Mouse (Mus musculus) megakaryocyte-erythroid progenitor cell, adult 5-6 weeks (primary cell): Measurements from ENCODE around the gene Ank3. TPM values are rescaled to one million over a fixed set of nuclear protein-coding genes. Genes with fewer than 3 reads are reported as not detected.

ENCODE experiments used
- ATAC-seq: replicated peaks from 2 replicates; pipeline ENCODE4 v1.8.0; 2016; ENCODE audit warnings: mild to moderate bottlenecking, inconsistent platforms; ENCODE audit not compliant: severe bottlenecking, poor library complexity, low FRiP score, low TSS enrichment
- total RNA-seq, 2 experiments: library from RNA; stranded (forward) in 1 of 2; stranded (reverse) in 1 of 2; fragments of 200-1000, 215-1000 nt in 1 of 2; fragments of >200 nt in 1 of 2; fragmentation: Nextera tagmentation in 1 of 2; gene quantifications; 2 replicates each; pipeline ENCODE4 v1.2.3; 2014 to 2017

Ank3 gene
- total RNA-seq, 2 experiments from 2014 or later: 0.09 TPM; not detected in 1

DNA sequence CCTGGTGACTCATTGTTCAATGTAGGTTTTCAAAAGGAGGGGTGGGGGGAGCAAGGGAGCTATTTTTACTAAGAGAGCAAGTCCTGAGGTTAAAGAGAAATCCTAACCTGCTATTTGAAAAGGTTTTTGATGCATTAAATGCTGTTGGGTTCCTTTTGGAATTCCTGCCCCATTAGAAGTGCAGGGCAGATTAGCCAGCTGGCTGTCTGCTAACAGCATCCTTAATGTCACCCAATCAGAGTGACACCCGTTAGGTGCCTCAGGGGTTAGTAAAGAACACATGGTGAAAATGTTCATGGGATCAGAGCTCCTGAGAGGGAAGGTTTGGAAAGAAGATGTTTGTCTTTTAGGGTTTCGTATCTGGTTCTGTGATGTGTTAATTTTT, 67.6 kb downstream of the Ank3 start:
- ATAC-seq: no peak

DNA sequence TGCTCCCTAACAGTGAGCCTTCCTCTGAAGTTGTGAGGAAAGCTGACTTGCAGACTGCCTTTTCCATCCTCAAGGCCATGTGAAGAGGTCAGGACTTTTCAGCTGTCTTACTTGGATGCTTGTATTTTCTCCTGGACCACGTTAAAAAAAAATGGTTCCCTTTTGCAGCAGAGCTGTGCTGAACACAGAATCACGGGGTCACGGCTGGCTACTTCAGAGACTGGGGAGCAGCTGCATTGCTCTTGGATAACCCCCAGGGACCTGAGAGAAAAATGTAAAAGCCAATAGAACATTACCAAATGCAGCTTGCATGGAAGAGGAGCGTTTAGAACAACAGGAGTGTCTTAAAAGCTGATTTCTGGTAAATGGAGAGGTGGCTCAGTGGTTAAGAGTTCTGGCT, 68.0 kb downstream of the Ank3 start:
- no peak for ATAC-seq

DNA sequence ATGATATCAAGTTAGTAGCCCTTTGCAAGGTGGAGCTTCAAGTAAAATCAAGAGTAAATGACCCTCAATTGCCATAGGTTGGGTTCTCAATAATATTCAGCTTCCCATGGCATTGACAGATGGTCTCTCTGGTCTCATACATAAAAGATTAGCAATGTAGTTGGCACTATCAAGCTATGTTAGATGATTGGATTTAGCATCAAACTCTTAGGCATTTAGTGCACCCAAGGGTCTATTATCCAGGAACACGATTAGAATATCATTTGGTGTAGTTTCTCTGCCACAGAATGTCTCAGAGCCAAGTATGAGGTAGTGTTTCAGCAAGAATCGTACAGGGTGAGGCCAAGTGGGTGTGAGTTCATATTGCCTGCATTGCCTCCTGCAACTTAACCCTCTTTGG, 68.6 kb downstream of the Ank3 start:
- ATAC-seq: no peak

DNA sequence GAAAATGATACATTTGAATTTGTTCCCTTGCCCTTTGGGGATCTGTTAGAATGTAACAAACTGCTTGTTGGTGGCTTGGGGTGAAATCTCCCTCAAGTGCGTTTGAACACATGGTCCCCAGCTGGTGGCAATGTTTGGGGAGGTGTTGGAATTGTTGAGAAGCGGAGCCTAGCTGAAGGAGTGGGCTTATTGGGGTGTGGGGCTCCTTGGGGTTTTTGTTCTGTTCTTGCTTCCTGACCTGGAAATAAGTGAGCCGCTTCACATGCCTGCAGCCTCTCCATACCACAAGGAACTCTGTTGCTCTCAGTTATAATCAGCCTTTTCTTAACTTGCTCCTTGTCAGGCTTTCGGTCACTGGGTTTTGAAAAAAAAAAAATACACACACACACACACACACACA, 73.3 kb downstream of the Ank3 start:
- ATAC-seq: no peak

DNA sequence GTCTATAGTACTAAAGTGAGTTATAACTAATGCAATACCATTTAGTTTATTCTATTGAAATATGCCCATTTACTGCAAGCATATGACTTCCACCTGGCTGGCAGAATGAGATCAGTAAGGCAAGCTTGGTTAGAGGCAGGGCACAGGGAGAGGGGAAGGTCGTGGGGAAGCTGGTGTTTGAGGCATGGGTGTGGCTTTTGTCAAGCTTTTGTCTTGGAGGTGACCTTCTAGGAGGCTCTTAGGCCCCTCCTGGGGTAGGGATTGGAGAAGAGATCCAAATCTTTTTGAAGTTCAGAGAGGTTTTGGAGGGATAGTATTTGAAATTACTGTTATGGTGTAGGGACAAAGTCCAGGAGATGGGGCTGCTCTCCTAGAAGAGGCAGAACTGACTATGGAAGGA, 78.3 kb downstream of the Ank3 start:
- ATAC-seq: no peak

DNA sequence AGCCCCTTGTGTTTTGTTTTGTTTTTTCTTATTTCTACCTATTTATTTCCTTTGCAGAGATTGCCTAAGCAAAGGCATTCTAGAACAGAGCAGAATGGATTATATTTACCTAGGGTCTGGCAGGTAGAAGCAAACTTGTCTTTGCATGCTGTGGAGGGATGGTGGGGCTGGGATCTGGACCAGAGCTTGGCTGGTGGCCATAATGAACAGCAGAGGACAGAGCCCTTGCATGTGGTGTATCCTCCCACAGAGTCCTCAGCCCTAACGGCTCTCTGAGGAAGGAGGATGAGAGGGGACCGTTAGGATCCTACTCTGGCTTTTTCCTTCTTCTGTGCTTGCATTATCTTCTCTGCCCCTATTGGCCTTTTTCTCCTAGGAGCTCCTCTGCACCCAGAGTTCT, 79.1 kb downstream of the Ank3 start:
- no peak for ATAC-seq

DNA sequence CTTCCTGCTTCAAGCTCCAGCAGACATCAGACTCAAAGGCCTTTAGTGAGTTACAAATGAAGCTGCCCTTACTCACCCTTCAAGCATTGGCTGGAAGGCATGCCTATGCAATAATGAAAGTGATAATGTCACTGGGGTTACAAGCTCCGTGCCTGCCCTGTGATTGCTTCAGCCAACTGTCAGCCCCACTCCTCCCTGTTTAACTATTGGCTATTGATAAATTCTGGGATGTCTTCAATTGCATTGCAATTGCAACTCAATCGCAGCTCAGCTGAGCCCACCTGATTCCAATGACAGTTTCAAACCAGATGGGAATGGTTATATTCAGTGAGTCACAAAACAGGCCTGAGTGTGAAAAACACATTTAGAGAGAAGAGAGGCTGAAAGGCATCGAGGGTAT, 80.3 kb downstream of the Ank3 start:
- ATAC-seq: no peak

DNA sequence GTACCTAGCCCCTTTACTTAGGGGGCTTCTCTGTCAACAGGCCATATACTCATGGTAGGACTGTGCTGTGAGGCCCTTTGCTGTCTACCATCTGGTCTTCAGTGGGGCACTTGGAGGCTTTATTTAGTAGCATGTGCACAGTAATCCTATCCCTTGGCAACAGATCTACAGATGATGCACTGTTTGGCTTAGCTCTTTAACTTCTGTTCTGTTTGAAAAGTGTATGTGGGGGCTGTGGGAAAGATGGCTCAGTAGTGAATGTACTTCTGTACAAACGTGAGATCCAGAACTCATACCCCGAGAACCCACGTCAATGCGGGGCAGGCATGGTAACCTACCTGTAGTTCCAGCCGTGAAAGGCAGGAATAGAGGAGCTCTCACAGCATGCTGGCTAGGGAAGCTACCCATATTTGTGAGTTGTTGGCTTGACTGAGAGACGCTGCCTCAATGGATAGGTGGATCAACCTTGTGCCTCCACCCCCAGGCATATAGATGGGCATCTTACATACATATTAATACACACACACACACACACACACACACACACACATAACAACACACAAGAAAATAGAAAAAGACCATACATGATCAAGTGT, 86.7 kb downstream of the Ank3 start:
- no peak for ATAC-seq

DNA sequence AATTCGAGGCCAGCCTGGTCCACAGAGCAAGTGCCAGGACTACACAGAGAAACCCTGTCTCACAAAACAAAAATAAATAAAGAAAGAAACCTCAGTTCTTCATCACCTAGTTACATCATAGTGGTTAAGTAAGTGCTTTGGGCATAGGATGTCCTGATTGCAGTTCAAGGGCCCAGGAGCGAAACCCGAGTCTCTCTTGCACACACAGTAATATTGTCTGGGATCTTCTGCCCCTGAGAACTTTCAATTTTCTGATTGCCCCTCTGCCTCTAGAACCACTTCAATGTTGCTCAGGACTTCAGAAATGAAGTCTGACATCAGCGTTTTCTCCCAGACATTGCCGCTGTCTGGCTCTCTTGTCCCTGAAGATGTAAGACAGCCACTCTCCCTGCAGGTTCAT, 91.6 kb downstream of the Ank3 start:
- no peak for ATAC-seq

DNA sequence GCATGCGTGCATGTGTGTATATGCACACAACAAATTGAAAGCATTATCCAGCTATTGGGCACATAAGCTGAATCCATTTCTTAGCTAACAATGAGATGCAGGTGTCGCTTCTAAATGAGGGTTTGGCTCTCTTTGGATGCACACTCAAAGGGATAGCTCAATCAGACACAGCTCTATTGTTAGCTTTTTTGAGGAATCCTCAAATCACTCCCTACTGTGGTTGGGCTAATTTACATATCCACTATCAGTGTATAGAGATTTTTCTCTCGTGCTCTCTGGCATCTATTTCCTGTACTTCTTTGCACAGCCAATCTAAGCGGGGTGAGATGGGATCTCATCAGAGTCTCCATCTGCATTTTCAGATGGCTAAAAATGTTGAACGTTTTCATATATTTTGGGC, 93.4 kb downstream of the Ank3 start:
- no peak for ATAC-seq

DNA sequence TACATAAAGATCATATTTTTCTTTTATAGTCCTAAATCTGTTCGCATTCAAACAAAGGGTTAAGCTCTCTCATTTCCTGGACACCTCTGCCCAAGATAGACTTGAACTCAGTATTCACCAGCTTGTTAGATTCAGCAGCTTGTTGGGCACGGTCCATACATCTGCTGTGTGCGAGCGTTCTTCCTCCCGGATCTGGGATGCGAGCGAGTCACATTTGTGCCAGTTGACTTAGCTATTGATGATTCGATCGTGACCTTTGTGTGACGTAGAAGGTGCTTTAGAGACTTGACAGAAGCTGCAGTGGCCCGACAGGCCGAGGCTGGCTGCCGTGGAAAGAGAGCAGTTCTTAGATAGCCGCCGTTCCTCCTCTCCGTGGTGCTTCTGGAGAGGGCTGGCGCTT, 98.8 kb downstream of the Ank3 start:
- no peak for ATAC-seq

DNA sequence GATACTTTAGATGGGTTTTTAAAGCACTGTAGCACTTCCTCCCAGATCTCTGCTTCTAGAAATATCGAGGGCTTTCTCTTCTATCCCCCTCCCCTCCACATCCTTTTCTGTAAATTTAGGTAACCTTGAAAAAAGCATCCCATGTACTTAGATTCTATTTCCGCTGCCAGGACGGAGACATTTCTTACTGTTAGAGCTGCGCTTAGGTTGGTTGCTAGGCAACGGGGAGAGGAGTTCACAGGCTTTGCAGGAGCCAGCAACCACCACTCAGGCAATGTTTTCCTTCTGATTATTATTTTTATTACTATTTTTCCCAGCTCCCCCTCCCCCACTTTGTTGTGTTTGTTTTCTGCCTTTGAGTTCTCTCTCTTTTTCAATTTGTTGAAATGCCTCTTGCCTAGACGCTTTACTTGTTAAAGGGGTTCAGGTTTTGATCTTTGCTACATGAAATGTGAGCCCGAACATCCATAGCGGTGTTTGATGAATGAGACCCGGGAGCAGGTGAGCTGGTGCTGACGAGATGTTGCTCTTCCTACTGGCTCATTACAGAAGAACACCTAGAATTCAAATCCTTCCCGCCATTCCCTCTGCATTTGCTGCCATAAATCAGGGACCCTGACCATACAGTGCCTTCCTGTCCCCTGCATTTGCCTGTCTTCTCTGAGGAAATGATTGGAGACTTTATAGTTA, 101.7 kb downstream of the Ank3 start:
- no peak for ATAC-seq

DNA sequence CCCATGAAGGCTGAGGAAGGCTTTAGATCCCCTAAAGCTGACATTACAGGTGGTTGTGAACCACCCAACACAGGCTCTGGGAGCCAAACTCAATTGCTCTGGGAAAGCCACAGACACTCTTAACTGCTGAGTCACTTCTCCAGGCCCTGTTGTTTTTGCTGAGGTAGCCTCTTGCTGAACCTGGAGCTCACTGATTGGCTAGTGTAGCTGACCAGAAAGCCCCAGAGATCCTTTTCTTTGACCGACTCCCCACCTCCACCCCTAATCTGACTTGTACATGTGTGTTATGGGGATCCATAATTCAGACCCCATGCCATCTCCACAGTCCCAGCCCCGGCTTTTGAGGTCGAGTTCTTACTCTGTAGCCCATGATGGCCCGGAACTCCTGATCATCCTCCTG, 105.2 kb downstream of the Ank3 start:
- ATAC-seq: no peak

DNA sequence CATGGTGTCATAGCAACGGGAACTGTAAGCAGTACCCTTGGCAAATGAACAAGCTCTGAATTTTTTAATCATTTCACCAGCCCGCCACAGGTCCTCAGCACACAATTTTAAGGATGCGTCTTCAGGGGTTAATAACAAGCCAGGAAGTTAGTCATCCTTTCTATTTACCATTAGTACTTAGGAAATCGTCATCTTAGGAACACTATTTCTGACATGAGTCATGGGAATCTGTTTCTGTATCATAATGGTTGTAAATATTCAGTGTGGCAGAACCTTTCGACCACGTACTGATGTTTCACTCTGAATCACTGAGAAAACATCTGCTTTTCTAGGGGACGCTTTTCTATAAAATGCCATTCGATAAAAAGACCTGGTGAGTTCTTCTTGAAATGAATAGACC, 109.1 kb downstream of the Ank3 start:
- ATAC-seq: no peak

DNA sequence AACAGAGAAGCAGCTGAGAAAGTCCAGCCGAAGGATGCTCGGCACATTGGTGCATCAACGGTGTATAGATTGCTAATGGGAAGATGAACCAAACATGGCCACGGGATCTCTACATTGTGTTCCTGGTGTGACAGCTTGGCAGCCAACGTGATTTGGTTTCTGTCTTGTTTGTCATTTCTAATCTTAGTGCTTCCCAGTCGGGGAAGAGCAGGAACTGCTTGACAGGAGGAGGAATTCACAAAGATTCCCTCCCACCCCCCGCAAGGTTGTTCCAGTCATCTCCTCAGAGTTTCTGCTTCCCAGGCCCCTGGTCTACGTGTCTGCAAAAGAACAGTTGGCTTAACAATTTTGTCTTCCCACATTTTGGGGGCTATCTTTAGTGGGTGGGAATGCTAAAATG, 111.8 kb downstream of the Ank3 start:
- no peak for ATAC-seq

DNA sequence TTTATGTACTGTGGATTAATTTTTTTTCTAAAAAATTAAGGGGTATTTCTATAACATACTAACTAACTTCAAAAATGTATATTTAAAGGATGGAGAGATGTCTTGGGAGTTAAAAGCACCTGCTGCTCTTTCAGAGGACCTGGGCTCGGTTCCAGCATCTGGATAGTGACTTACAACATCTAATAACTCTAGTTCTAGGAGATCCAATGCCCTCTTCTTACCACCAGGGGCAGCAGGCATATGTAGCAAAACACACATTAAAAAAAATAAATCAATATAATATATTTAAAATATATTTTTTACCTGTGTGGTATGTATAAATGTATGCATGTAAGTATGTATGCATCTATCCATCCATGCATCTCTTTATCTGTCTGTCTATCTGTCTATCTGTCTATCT, 112.7 kb downstream of the Ank3 start:
- ATAC-seq: no peak

DNA sequence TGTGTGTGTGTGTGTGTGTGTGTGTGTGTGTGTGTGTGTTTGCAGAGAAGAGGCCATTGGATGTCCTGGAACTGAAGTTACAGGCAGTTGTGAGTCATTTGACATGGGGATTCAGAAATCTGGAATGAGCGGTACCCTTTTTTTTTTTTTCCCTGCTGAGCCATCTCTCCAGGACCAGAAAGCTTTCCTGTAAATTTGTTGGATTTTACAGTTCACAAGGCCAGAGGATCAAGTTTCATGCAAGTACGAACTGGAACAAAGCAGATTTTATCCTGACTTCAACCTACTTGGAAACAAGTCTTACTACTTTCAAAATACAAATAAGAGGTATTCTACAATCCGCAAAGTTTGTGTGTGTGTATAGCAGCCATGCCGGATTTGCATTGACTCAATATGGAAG, 123.4 kb downstream of the Ank3 start:
- ATAC-seq: no peak

DNA sequence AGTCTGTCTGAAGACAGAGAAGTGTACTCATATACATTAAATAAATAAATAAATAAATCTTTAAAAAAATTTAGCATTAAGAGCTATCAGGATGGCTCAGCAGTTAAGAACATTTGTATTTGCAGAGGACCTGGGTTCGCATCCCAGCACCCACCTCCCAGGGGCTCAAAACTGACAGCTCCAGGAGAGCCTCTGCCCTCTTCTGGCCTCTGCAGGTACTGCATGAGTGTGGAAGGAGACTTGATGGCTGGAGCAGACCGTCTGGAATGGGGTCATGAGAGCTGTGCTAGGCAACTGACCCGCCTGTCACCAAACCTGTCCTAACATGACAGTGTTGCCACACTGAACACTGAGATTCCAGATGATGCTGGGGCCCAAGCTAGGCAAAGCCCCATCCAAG, 124.6 kb downstream of the Ank3 start:
- ATAC-seq: no peak

DNA sequence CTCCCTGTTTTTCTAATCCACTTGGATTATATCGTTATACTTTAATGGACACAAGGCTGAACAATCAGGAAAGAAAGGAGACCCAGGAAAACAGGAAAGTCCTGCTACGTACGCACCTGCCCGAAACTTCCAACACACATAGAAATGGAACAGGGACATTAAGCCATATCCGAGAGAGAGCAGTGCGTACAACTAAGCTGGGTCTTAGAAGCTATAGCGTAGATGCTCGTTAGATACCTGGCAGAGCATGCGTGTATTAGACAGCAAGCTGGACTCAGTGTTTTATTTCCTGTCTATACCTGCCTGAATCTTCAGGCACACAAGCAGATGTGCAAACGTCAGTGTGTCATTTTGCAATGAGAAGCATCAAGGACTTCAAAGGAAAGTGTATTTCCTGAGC, 128.7 kb downstream of the Ank3 start:
- ATAC-seq: no peak

DNA sequence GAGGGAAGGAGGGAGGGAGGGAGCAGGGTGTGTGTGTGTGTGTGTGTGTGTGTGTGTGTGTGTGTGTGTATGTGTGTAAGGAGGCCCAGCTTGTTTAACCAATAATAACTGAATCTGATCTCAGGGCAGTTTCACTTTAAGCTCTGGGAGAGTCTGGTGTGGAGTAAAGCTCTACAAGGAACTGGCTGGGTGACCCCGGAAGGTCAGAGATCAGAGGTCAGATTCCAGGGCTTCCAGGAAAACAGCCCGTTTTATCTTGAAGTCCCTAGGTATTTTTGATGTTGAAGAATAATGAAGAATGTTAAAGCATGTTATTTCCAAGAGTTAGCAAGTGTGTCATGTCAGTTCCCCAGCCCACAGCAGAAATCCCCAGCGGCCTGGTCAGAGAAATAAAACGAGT, 130.2 kb downstream of the Ank3 start:
- no peak for ATAC-seq

DNA sequence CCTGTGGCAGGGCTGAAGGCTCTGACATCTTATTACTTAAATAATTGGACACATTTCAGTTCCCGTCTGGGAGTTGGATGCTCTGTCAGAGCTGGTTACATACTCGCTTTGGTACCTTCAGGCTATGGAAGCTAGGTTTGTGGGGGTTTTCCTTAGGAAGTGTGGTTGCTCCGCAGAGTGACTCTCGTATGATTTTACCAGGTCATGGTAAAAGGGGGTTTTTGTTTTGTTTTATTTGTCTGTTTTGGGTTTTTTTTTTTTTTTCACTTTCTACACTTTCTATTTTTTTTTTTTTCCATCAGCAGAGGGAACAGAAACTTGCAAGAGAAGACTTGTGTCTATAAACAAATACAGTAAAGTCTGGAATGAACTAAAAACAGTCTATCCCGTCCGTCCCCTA, 131.8 kb downstream of the Ank3 start:
- no peak for ATAC-seq

DNA sequence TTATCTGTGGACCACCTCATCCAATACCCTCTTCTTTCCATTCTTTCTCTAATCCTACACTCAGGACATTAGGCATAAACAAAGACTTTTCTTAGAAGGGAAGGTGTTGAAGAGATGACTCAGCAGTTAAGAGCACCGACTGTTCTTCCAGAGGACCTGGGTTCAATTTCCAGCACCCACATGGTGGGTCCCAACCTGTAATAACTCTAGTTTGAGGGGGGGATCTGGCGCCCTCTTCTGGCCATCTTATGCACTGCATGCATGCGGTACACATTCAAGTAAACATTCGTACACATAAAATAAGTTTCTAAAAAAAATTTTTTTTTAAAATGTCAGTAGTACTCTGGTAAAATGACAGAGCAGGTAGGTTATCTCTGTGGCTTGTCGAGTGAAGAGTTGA, 133.0 kb downstream of the Ank3 start:
- no peak for ATAC-seq
